Mouse (Mus musculus) G1E (cell line): ENCODE results near the gene Cbr4. TPM values are rescaled to one million over a fixed set of nuclear protein-coding genes. Genes with fewer than 3 reads are reported as not detected.

Source experiments
- ATAC-seq: 2 replicates; pipeline ENCODE4 v1.8.0; 2016; ENCODE audit warnings: mild to moderate bottlenecking; ENCODE audit not compliant: insufficient number of reproducible peaks, poor library complexity, low FRiP score, severe bottlenecking; ENCODE audit errors: extremely low read depth
- DNase-seq: peaks from one replicate; pipeline ENCODE4 v3.0.0; 2012; ENCODE audit warnings: low spot score
- H3K27me3 ChIP-seq: 2 replicates; pipeline ENCODE4 v1.6.1; 2012; ENCODE audit warnings: mild to moderate bottlenecking, low read length, inconsistent platforms; ENCODE audit not compliant: insufficient read depth
- H3K36me3 ChIP-seq: replicated peaks from 2 replicates; pipeline ENCODE3; 2012; ENCODE audit warnings: mild to moderate bottlenecking, inconsistent platforms
- H3K4me1 ChIP-seq: 2 replicates; pipeline ENCODE4 v1.6.1; 2012; ENCODE audit warnings: low read depth, low read length, inconsistent platforms, mixed read lengths; ENCODE audit not compliant: insufficient read depth
- H3K4me3 ChIP-seq: 2 replicates; pipeline ENCODE4 v1.5.1; 2012; ENCODE audit warnings: low read depth, mild to moderate bottlenecking, inconsistent platforms, low read length, moderate library complexity, mixed read lengths
- H3K9me3 ChIP-seq: replicated peaks from 2 replicates; pipeline ENCODE4 v1.6.1; 2012; ENCODE audit warnings: inconsistent platforms
- CTCF ChIP-seq: IDR thresholded peaks from 2 replicates; pipeline ENCODE4 v1.5.1; 2012; ENCODE audit warnings: low read depth, low read length, inconsistent platforms, mixed read lengths
- GATA1 ChIP-seq: IDR thresholded peaks from 2 replicates; pipeline ENCODE4 v1.6.1; 2012; ENCODE audit warnings: borderline replicate concordance, low read length, inconsistent platforms, mixed read lengths
- GATA2 ChIP-seq: IDR thresholded peaks from 2 replicates; pipeline ENCODE4 v1.6.1; 2012; ENCODE audit warnings: low read depth, low read length, inconsistent platforms, borderline replicate concordance
- POLR2AphosphoS5 ChIP-seq: IDR thresholded peaks from 2 replicates; pipeline ENCODE4 v1.6.1; 2012; ENCODE audit warnings: low read depth, low read length, inconsistent platforms; ENCODE audit not compliant: insufficient replicate concordance
- TAL1 ChIP-seq: conservative IDR thresholded peaks from 2 replicates; pipeline ENCODE4 v1.6.1; 2012; ENCODE audit warnings: low read depth, low read length, inconsistent platforms, mixed read lengths
- polyA plus RNA-seq: library from polyadenylated mRNA; stranded (reverse); fragments of >175 nt; gene quantifications from 2 replicates; pipeline ENCODE4 v1.2.3, GENCODE M21; 2012
- total RNA-seq, 2 experiments: library from RNA; stranded (forward) in 1 of 2; stranded (reverse) in 1 of 2; fragments of 200-1000 nt in 1 of 2; fragments of >200 nt in 1 of 2; fragmentation: Nextera tagmentation in 1 of 2; gene quantifications; 2 replicates each; pipeline ENCODE4 v1.2.3; 2014 to 2017

Gene Cbr4
- total and polyA plus RNA-seq, 3 experiments = 1.7 to 84.7 (median 44.2) TPM

DNA sequence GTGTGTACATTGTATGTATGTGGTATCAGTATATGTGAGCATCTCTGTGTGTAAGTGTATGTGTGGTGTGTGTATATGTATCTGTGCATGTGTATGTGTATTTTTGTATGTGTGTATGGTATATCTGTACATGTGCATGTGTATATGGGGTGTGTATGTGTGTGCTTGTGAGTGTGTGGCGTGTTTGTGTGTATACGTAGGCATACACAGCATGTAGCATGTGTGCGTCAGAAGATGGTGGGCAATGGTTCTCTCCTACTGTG lies 20.1 kb upstream of the Cbr4 start:
- H3K27me3 ChIP-seq = peaks cover 30% of the 10 kb centered on the region
- H3K36me3 ChIP-seq = no peaks in the 10 kb centered on the region
- no peak overlapping the region for H3K4me3 ChIP-seq
- no peaks in the 10 kb centered on the region for H3K9me3 ChIP-seq
- no peak for ATAC-seq
- H3K4me1 ChIP-seq = no peaks in the 10 kb centered on the region
- TF ChIP-seq POLR2AphosphoS5 (no peak), CTCF (no peak), TAL1 (no peak), GATA2 (no peak), GATA1 (no peak)
- no peak for DNase-seq

DNA sequence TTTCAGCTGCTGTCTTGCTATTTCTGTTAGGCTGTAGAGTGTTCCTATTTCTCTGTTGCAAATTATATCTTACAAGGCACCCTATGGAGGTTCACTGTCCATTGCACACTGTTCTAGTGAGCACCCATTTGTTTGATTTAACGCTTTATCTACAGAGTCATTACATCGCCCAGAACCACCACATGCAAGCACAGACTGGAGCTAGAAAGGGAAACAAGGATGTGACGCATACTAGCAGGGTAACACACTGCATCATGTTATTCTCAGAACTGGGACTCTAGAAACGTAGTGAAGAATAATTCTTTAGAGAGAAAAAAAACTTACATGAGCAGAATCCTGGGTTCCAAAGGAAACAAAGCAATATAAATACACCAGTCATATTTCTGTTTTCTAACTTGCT lies 17.3 kb upstream of the Cbr4 start:
- ATAC-seq (no peak), DNase-seq (no peak)
- Histone ChIP-seq H3K4me1 (peaks cover 2% of the 10 kb centered on the region; the same call in 1 of the 2 replicates), H3K36me3 (no peaks in the 10 kb centered on the region), H3K9me3 (no peaks in the 10 kb centered on the region), H3K4me3 (no peak overlapping the region), H3K27me3 (peaks cover 21% of the 10 kb centered on the region)
- no peak for TF ChIP-seq TAL1
- TF ChIP-seq POLR2AphosphoS5 = no peak
- no peak for TF ChIP-seq GATA2
- TF ChIP-seq GATA1 = no peak
- TF ChIP-seq CTCF = no peak

DNA sequence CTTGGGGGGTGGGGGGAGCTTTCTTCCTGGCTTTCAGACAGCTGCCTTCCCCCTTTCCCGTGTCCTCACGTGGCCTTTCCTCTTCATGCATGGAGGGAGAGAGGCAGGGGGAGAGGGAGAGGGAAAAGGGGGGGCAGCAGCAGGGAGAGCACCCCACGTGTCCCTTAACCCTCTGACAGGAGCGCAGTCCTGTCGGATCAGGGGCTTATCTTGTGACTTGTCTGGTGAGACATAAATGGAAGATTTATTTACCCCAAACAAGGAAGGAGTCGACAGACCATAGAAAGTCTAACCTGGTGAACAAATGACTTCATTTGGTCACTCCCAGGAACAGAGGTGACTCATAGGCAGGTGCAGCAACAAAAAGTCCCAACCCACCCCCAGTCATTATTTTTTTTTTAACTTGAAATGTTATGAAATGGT lies 12.3 kb upstream of the Cbr4 start:
- peaks cover 3% of the 10 kb centered on the region; the same call in 1 of the 2 replicates for H3K27me3 ChIP-seq
- H3K9me3 ChIP-seq = no peaks in the 10 kb centered on the region
- H3K4me3 ChIP-seq = no peak overlapping the region
- peaks cover 5% of the 10 kb centered on the region for H3K4me1 ChIP-seq
- ATAC-seq (no peak), DNase-seq (no peak)
- no peaks in the 10 kb centered on the region for H3K36me3 ChIP-seq
- TF ChIP-seq POLR2AphosphoS5 (no peak), GATA1 (no peak), CTCF (no peak), TAL1 (no peak), GATA2 (no peak)

DNA sequence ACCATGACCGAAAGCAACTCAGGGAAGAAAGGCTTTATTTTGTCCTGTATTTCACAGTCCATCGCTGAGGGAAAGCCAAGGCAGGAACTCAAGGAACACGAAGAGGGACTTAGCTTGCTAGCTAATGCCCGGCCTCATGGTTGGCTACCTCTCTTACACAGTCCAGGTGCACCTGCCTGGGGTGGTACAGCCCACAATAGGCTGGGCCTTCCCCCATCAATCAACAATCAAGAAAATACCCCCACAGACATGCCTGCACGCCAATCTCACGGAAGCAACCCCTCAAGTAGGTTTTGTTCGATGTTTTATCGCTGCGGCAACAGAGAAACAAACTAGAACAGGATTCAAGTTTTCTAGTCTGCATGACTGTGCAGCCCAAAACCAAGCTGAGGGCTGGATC lies 11.4 kb upstream of the Cbr4 start:
- DNase-seq = no peak
- Histone ChIP-seq H3K4me1 (peaks cover 5% of the 10 kb centered on the region), H3K9me3 (no peaks in the 10 kb centered on the region), H3K36me3 (no peaks in the 10 kb centered on the region), H3K4me3 (no peak overlapping the region), H3K27me3 (peaks cover 3% of the 10 kb centered on the region; the same call in 1 of the 2 replicates)
- TF ChIP-seq CTCF (no peak), GATA1 (no peak), POLR2AphosphoS5 (no peak), TAL1 (no peak), GATA2 (no peak)
- no peak for ATAC-seq

DNA sequence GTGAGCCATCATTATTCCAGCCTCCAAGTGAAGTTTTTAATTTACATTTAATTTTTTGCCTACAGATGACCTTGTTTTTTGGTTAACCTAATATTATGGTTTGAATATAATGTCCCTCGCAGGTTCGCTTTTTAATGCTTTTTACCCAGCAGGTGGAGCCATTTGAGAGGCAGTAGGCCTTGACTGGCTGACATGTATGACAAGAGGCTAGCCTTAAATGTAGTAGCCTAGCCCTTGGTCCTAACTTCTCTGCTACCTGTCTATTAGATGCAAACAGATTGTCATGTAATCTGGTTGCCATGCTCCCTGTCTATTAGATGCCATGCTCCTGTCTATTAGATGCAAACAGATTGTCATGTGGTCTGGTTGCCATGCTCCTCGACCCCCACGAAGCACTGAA lies 9.4 kb upstream of the Cbr4 start:
- H3K27me3 ChIP-seq = peaks cover 3% of the 10 kb centered on the region; the same call in 1 of the 2 replicates
- TF ChIP-seq GATA1 (no peak), GATA2 (no peak), TAL1 (no peak), CTCF (no peak), POLR2AphosphoS5 (no peak)
- H3K4me3 ChIP-seq = no peak overlapping the region
- no peaks in the 10 kb centered on the region for H3K9me3 ChIP-seq
- DNase-seq (no peak), ATAC-seq (no peak)
- no peaks in the 10 kb centered on the region for H3K36me3 ChIP-seq
- H3K4me1 ChIP-seq = peaks cover 5% of the 10 kb centered on the region

DNA sequence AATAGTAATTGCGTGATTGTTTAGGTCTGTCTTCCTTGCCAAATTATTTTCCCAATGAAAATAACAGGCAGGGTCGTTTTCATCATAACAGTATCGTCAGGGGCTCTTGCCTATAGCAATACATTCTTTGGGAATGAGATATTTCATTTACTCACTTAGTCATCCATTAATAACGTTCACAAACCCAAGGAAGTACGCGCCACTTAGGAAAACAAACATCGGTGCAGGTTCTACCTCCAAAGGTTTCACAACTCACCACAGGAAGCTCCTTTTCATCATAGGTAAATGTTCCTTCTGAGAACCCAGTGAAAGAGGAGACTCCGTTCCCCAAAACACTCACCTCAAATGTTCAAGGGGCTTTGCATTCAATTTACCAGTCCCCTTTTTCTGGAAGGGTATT lies 8.7 kb upstream of the Cbr4 start:
- DNase-seq (no peak), ATAC-seq (no peak)
- H3K9me3 ChIP-seq = no peaks in the 10 kb centered on the region
- peaks cover 5% of the 10 kb centered on the region for H3K4me1 ChIP-seq
- H3K27me3 ChIP-seq = peaks cover 3% of the 10 kb centered on the region; the same call in 1 of the 2 replicates
- no peaks in the 10 kb centered on the region for H3K36me3 ChIP-seq
- H3K4me3 ChIP-seq = no peak overlapping the region
- TF ChIP-seq POLR2AphosphoS5 = no peak
- TF ChIP-seq GATA1 = no peak
- no peak for TF ChIP-seq CTCF
- TF ChIP-seq TAL1 = no peak
- TF ChIP-seq GATA2 = no peak
